Mouse (Mus musculus) neural tube, embryonic 11.5 days (tissue): ENCODE measurements around the gene Dnajc22. TPM values are rescaled to one million over a fixed set of nuclear protein-coding genes. Genes with fewer than 3 reads are reported as not detected.

Source experiments
- microRNA-seq: library from miRNA; unstranded; fragments of <30 nt; microRNA quantifications from one replicate; pipeline ENCODE4, GENCODE M21; 2016
- polyA plus RNA-seq: library from polyadenylated mRNA; unstranded; fragments of >200 nt; fragmentation: Nextera tagmentation; extraction: Ambion mirVana; gene quantifications from 2 replicates; pipeline ENCODE4 v1.2.1, GENCODE M21; 2014

The Dnajc22 gene
- polyA plus RNA-seq, 1 experiment from 2014 or later, result 0.19 TPM

Small RNAs within 50 kb of the gene (microRNA-seq; reads per million reads assigned to microRNA genes)
- 1.3 reads per million for gene Mir6960

Other genes with a start within 250 kb of the Dnajc22 start
- gene Kmt2d, start 222.0 kb upstream of the Dnajc22 start, polyA plus RNA-seq, result 14.7 and 16.3 TPM in 2 replicates
- 18.9 and 19.8 TPM in 2 replicates for gene Rhebl1, start 198.6 kb upstream of the Dnajc22 start, polyA plus RNA-seq
- gene Dhh, start 194.6 kb upstream of the Dnajc22 start, polyA plus RNA-seq, result 0.44 and 2.3 TPM in 2 replicates
- gene Lmbr1l, start 174.9 kb upstream of the Dnajc22 start, polyA plus RNA-seq, result 7.1 and 8.9 TPM in 2 replicates
- 1,967 and 2,051 TPM in 2 replicates for gene Tuba1b, start 158.6 kb upstream of the Dnajc22 start, polyA plus RNA-seq
- gene Gm49450, start 139.6 kb upstream of the Dnajc22 start, polyA plus RNA-seq, result not detected in 2 replicates
- 8,277 and 8,733 TPM in 2 replicates for gene Tuba1a, start 139.5 kb upstream of the Dnajc22 start, polyA plus RNA-seq
- 109 and 112 TPM in 2 replicates for gene Tuba1c, start 63.3 kb upstream of the Dnajc22 start, polyA plus RNA-seq
- 38.7 and 54.0 TPM in 2 replicates for gene Prph, start 38.0 kb upstream of the Dnajc22 start, polyA plus RNA-seq
- 23.3 and 25.9 TPM in 2 replicates for gene Troap, start 18.6 kb upstream of the Dnajc22 start, polyA plus RNA-seq
- gene C1ql4, start 5.4 kb upstream of the Dnajc22 start, polyA plus RNA-seq, result 3.0 and 3.2 TPM in 2 replicates
- gene Spats2, start 32.7 kb downstream of the Dnajc22 start, polyA plus RNA-seq, result 63.3 and 63.7 TPM in 2 replicates
- gene Kcnh3, start 131.7 kb downstream of the Dnajc22 start, polyA plus RNA-seq, result 0.44 and 0.70 TPM in 2 replicates
- 188 and 193 TPM in 2 replicates for gene Mcrs1, start 158.8 kb downstream of the Dnajc22 start, polyA plus RNA-seq
- 50.4 and 55.8 TPM in 2 replicates for gene Prpf40b, start 201.9 kb downstream of the Dnajc22 start, polyA plus RNA-seq
- 0.07 TPM in 1 of 2 replicates, not detected in the other for gene Fam186b, start 202.7 kb downstream of the Dnajc22 start, polyA plus RNA-seq